Mouse (Mus musculus): Measurements from ENCODE around the gene Gm340. TPM values are rescaled to one million over a fixed set of nuclear protein-coding genes. Genes with fewer than 3 reads are reported as not detected.

Gm340 gene
- total and polyA plus RNA-seq, 3 experiments = 3.3 to 5.3 (median 4.5) TPM

GRCm38 (mm10) chr19:41634999-41635398 lies 52.8 kb downstream of the Gm340 start:
- H3K27ac ChIP-seq (ENCODE audit: insufficient read depth, low read depth) = no peak overlapping the region
- no peaks in the 10 kb centered on the region for H3K9me3 ChIP-seq (replicated peaks; ENCODE audit: low read length)
- no peak overlapping the region for H3K9ac ChIP-seq (ENCODE audit: insufficient read depth, low read depth)
- H3K79me2 ChIP-seq (replicated peaks; ENCODE audit: control insufficient read depth, extremely low read depth, insufficient read depth, poor library complexity, severe bottlenecking) = no peaks in the 10 kb centered on the region
- DNase-seq (ENCODE audit: extremely low read depth) = no peak
- H3K36me3 ChIP-seq (replicated peaks in 1 of 2; ENCODE audit: control insufficient read depth in 1 of 2, insufficient read depth in 1 of 2, low read length in 1 of 2) = no peaks in the 10 kb centered on the region
- H3K4me1 ChIP-seq (ENCODE audit: control insufficient read depth in 1 of 2, insufficient read depth in 2 of 2) = peaks cover 6 to 9% of the 10 kb centered on the region in 2 experiments; a peak in 3 of 4 replicates
- H3K27me3 ChIP-seq (replicated peaks) = peaks cover 52% of the 10 kb centered on the region
- H3K4me2 ChIP-seq (ENCODE audit: insufficient read depth, low read depth, poor library complexity, severe bottlenecking) = no peak overlapping the region
- no peak for TF ChIP-seq ZC3H11A (IDR thresholded peaks at IDR 0.05; ENCODE audit: low read depth, low read length)
- no peak for TF ChIP-seq MAX (IDR thresholded peaks at IDR 0.05; ENCODE audit: low read length)
- dilution Hi-C loops (cut with MboI; ENCODE audit: extremely low pct_ligation_motif_present, extremely low pct_unique_long_range_greater_than_20kb, low sequenced_read_pairs) = no loop called here
- in situ Hi-C loops (cut with MboI; ENCODE audit: low pct_ligation_motif_present, low pct_unique_long_range_greater_than_20kb, low sequenced_read_pairs) = no loop called here
- no peak overlapping the region for H3K4me3 ChIP-seq (replicated peaks in 1 of 3; ENCODE audit: low read depth in 2 of 3, low read length in 2 of 3, poor library complexity in 1 of 3)

Other genes starting within 250 kb of the Gm340 start
- gene Pik3ap1, start 197.3 kb upstream of the Gm340 start, total RNA-seq (2012; rRNA removed) = 34.3 and 37.4 TPM in 2 replicates
- gene Pik3ap1, start 197.3 kb upstream of the Gm340 start, total RNA-seq (2014; rRNA removed) = 25.1 and 26.7 TPM in 2 replicates
- gene Pik3ap1, start 197.3 kb upstream of the Gm340 start, polyA plus RNA-seq (2012; ENCODE audit: insufficient read length, low read depth) = 98.6 and 106 TPM in 2 replicates
- 3.4 and 4.4 TPM in 2 replicates for gene Lcor, start 99.7 kb upstream of the Gm340 start, total RNA-seq (2012; rRNA removed)
- 2.9 and 3.5 TPM in 2 replicates for gene Lcor, start 99.7 kb upstream of the Gm340 start, total RNA-seq (2014; rRNA removed)
- gene Lcor, start 99.7 kb upstream of the Gm340 start, polyA plus RNA-seq (2012; ENCODE audit: insufficient read length, low read depth) = 4.7 and 4.8 TPM in 2 replicates
- gene Slit1, start 161.3 kb downstream of the Gm340 start, total RNA-seq (2012; rRNA removed) = 0.21 and 0.30 TPM in 2 replicates
- gene Slit1, start 161.3 kb downstream of the Gm340 start, total RNA-seq (2014; rRNA removed) = 0.05 TPM in 1 of 2 replicates, not detected in the other
- 0.16 TPM in 1 of 2 replicates, not detected in the other for gene Slit1, start 161.3 kb downstream of the Gm340 start, polyA plus RNA-seq (2012; ENCODE audit: insufficient read length, low read depth)
- 20.4 TPM in 2 replicates for gene Arhgap19, start 219.7 kb downstream of the Gm340 start, total RNA-seq (2012; rRNA removed)
- gene Arhgap19, start 219.7 kb downstream of the Gm340 start, total RNA-seq (2014; rRNA removed) = 36.8 and 37.9 TPM in 2 replicates
- 27.8 and 30.1 TPM in 2 replicates for gene Arhgap19, start 219.7 kb downstream of the Gm340 start, polyA plus RNA-seq (2012; ENCODE audit: insufficient read length, low read depth)
- gene Frat1, start 247.6 kb downstream of the Gm340 start, total RNA-seq (2012; rRNA removed) = 0.80 and 2.0 TPM in 2 replicates
- 0.70 and 0.96 TPM in 2 replicates for gene Frat1, start 247.6 kb downstream of the Gm340 start, total RNA-seq (2014; rRNA removed)
- gene Frat1, start 247.6 kb downstream of the Gm340 start, polyA plus RNA-seq (2012; ENCODE audit: insufficient read length, low read depth) = 0.64 and 0.94 TPM in 2 replicates